Mouse (Mus musculus) bone marrow, adult 2 months (tissue): ENCODE measurements around the gene A630076J17Rik. TPM values are rescaled to one million over a fixed set of nuclear protein-coding genes. Genes with fewer than 3 reads are reported as not detected.

ENCODE experiments used
- H3K27ac ChIP-seq: fragments of 200-500 bp; 2 replicates; pipeline ENCODE4 v1.5.1; 2012; ENCODE audit warnings: low read depth, mild to moderate bottlenecking, control low read depth, inconsistent platforms, low read length; ENCODE audit not compliant: control insufficient read depth, poor library complexity, insufficient read depth
- H3K4me1 ChIP-seq: fragments of 200-500 bp; 2 replicates; pipeline ENCODE4 v1.6.1; 2011; ENCODE audit warnings: low read length; ENCODE audit not compliant: control insufficient read depth, insufficient read depth
- H3K4me3 ChIP-seq: fragments of 200-500 bp; replicated peaks from 2 replicates; pipeline ENCODE3; 2011; ENCODE audit warnings: mild to moderate bottlenecking, low read depth, low read length, control low read depth; ENCODE audit not compliant: control insufficient read depth
- CTCF ChIP-seq: fragments of 200-500 bp; IDR thresholded peaks from 2 replicates; pipeline ENCODE4 v1.5.1; 2011; ENCODE audit warnings: low read length, control low read depth; ENCODE audit not compliant: control insufficient read depth, insufficient read depth
- POLR2A ChIP-seq: fragments of 200-500 bp; IDR thresholded peaks from 2 replicates; pipeline ENCODE4 v1.6.1; 2011; ENCODE audit warnings: low read depth, mild to moderate bottlenecking, control low read depth, low read length, borderline replicate concordance; ENCODE audit not compliant: control insufficient read depth
- whole genome bisulfite sequencing: fragments of 180-500 bp; shearing (Covaris S2); methylation state at CpG from one replicate; pipeline ENCODE4 v1.1.7; 2018; 5-methylcytosine and 5-hydroxymethylcytosine counted together
- polyA plus RNA-seq: library from polyadenylated mRNA; stranded (reverse); fragments of >200 nt; gene quantifications from 2 replicates; pipeline ENCODE4 v1.2.4, GENCODE M21; 2011; ENCODE audit warnings: low replicate concordance; ENCODE audit not compliant: missing spikeins, insufficient read depth, insufficient read length

The A630076J17Rik gene
- polyA plus RNA-seq, 1 experiment = not detected

DNA sequence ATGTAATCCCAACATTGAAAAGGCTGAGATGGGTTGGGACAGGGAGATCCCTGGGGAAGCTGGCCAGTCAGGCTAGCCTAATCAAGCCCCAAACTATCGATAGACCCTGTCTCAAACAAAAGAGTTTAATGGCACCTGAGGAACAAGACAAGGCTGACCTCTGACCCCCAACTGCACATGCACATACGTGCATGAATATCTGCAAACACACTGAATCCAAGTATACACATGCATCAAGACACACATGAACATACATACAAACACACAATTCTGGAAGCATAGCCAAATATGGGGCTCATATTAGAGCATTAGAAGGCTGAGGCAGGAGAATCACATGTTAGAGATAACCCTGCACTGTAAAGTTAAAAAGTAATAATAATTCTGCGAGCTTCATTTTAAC is 46.2 kb downstream of the A630076J17Rik start:
- Histone ChIP-seq H3K4me3 (no peak overlapping the region), H3K4me1 (no peaks in the 10 kb centered on the region), H3K27ac (no peak overlapping the region)
- no peak for TF ChIP-seq POLR2A
- no peak for TF ChIP-seq CTCF
- WGBS = 81% methylated on average over 3 of the region's 3 CpGs

DNA sequence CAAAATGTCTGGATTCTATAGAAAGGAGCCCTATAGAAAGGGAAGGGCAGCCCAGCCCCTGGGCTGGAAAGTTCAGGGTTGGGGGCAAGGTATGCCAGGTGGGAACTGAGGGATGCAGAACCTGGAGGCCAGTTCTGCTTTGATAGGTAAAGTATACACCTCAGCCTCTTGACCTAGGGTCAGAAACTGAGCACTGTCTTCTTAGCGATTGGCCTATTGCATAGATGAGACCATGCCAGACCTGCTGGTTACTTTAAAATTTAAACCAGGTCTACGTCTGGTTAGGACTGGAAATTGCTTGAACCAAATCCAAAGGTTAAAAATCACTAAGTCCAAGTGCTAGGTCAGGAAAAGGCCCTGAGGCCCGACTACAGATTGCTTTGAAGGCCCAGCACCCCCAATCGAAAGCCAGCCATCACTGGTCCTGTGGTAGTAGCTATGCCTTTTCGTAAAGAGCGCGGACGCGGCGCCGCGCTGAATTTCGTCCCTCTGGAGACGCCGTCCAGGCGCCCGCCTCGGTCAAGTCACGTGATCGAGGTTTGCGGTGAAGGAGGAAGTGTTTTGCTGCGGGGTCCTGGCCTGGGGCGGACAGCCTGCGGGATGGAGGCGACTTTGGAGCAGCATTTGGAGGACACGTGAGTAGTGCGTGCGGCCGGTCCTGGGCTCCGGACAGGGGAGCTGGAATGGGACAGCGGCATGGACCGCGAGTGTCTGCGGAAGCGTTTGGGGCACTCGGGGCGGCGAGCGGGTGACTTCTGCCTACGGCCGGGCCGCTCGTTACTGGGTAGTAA is 48.3 kb downstream of the A630076J17Rik start, which contains the start of gene Lamtor5:
TSS of gene Lamtor5 (plus strand) at position 380 of the 791 bp plus-strand sequence.
- 3% methylated on average over 43 of the region's 43 CpGs for WGBS
- peak; percentile 64; the same call in 1 of the 2 replicates for TF ChIP-seq POLR2A
- no peak for TF ChIP-seq CTCF
- Histone ChIP-seq H3K27ac (peak within 1 kb of the TSS; percentile 32), H3K4me3 (peak within 1 kb of the TSS; percentile 97), H3K4me1 (no peaks in the 10 kb centered on the region)

Other genes starting within 250 kb of the A630076J17Rik start
- 5.6 and 11.1 TPM in 2 replicates for gene Kcna3, start 194.4 kb upstream of the A630076J17Rik start, polyA plus RNA-seq
- gene Kcna2, start 129.5 kb upstream of the A630076J17Rik start, polyA plus RNA-seq = 0.81 and 1.9 TPM in 2 replicates
- not detected in 2 replicates for gene Kcna10, start 47.6 kb upstream of the A630076J17Rik start, polyA plus RNA-seq
- not detected in 2 replicates for gene Cym, start 8.9 kb upstream of the A630076J17Rik start, polyA plus RNA-seq
- not detected in 2 replicates for gene Prok1, start 9.1 kb downstream of the A630076J17Rik start, polyA plus RNA-seq
- 38.4 and 57.7 TPM in 2 replicates for gene Lamtor5, start 48.2 kb downstream of the A630076J17Rik start, polyA plus RNA-seq
- 0.80 TPM in 1 of 2 replicates, not detected in the other for gene Slc16a4, start 60.6 kb downstream of the A630076J17Rik start, polyA plus RNA-seq
- gene Rbm15, start 103.1 kb downstream of the A630076J17Rik start, polyA plus RNA-seq = 14.6 and 26.7 TPM in 2 replicates
- gene Kcnc4, start 228.9 kb downstream of the A630076J17Rik start, polyA plus RNA-seq = not detected in 2 replicates